Mouse (Mus musculus) liver, adult 2 months (tissue): ENCODE measurements around the gene Tspan11. TPM values are rescaled to one million over a fixed set of nuclear protein-coding genes. Genes with fewer than 3 reads are reported as not detected.

ENCODE experiments used
- DNase-seq: peaks from one replicate; pipeline ENCODE4 v3.0.0-alpha.2; 2011; ENCODE audit warnings: low read depth, low spot score; ENCODE audit errors: extremely low read depth
- H3K27ac ChIP-seq: fragments of 200-500 bp; replicated peaks from 2 replicates; pipeline ENCODE4 v1.5.1; 2012; ENCODE audit warnings: low read depth, mild to moderate bottlenecking, control low read depth, inconsistent platforms, low read length; ENCODE audit not compliant: insufficient read depth
- H3K27me3 ChIP-seq: fragments of 200-500 bp; 2 replicates; pipeline ENCODE4 v1.6.1; 2012; ENCODE audit warnings: mild to moderate bottlenecking, moderate library complexity, low read length, inconsistent platforms; ENCODE audit not compliant: control insufficient read depth, insufficient read depth
- H3K36me3 ChIP-seq: fragments of 200-500 bp; 2 replicates; pipeline ENCODE4 v1.6.1; 2012; ENCODE audit warnings: low read length, inconsistent platforms; ENCODE audit not compliant: control insufficient read depth, insufficient read depth
- H3K4me1 ChIP-seq: fragments of 200-500 bp; 2 replicates; pipeline ENCODE4 v1.6.1; 2011; ENCODE audit warnings: low read length; ENCODE audit not compliant: control insufficient read depth, insufficient read depth
- H3K4me3 ChIP-seq: fragments of 200-500 bp; 2 replicates; pipeline ENCODE4 v1.5.1; 2011; ENCODE audit warnings: low read depth, mild to moderate bottlenecking, control low read depth, low read length, moderate library complexity; ENCODE audit not compliant: insufficient read depth
- H3K79me2 ChIP-seq: fragments of 200-500 bp; 2 replicates; pipeline ENCODE4 v1.6.1; 2012; ENCODE audit warnings: inconsistent platforms, mild to moderate bottlenecking, low read length, moderate library complexity; ENCODE audit not compliant: control insufficient read depth, insufficient read depth
- H3K9ac ChIP-seq: fragments of 200-500 bp; 2 replicates; pipeline ENCODE4 v1.6.1; 2012; ENCODE audit warnings: low read depth, mild to moderate bottlenecking, control low read depth, inconsistent platforms, low read length
- CTCF ChIP-seq: fragments of 200-500 bp; IDR thresholded peaks from 2 replicates; pipeline ENCODE4 v1.5.1; 2011; ENCODE audit warnings: low read depth, low read length, control low read depth
- POLR2A ChIP-seq: fragments of 200-500 bp; IDR thresholded peaks from 2 replicates; pipeline ENCODE4 v1.6.1; 2011; ENCODE audit warnings: low read length, control low read depth; ENCODE audit not compliant: insufficient read depth; ENCODE audit errors: extremely low read depth
- WGBS: fragments of 180-500 bp; shearing (Covaris S2); methylation state at CpG from one replicate; pipeline ENCODE4 v1.1.7; 2018; 5-methylcytosine and 5-hydroxymethylcytosine counted together
- polyA plus RNA-seq: library from polyadenylated mRNA; depleted of rRNA; stranded (reverse); fragments of >200 nt; gene quantifications from 2 replicates; pipeline ENCODE4 v1.2.3, GENCODE M21; 2012
- total RNA-seq: library from RNA; depleted of rRNA; stranded (reverse); fragments of >200 nt; gene quantifications from 2 replicates; pipeline ENCODE4 v1.2.3, GENCODE M21; 2014

The Tspan11 gene
- total and polyA plus RNA-seq, 2 experiments, result under 0.01 TPM; not detected in 1

- TF ChIP-seq CTCF, result no peak
- no peak for TF ChIP-seq POLR2A
- no peaks in the 10 kb centered on the region for H3K79me2 ChIP-seq
- H3K9ac ChIP-seq, result no peak overlapping the region
- DNase-seq, result no peak
- H3K36me3 ChIP-seq, result no peaks in the 10 kb centered on the region
- no peaks in the 10 kb centered on the region for H3K4me1 ChIP-seq
- H3K4me3 ChIP-seq, result no peak overlapping the region
- 71% methylated on average over 6 of the region's 6 CpGs for WGBS
- no peaks in the 10 kb centered on the region for H3K27me3 ChIP-seq
- H3K27ac ChIP-seq, result no peak overlapping the region
Measured at GRCm38 (mm10) chr6:127924750-127925149, 37.4 kb downstream of the Tspan11 start.

GRCm38 (mm10) chr6:127925915-127926314 lies 38.5 kb downstream of the Tspan11 start:
- no peaks in the 10 kb centered on the region for H3K36me3 ChIP-seq
- 66% methylated on average over 9 of the region's 9 CpGs for WGBS
- H3K79me2 ChIP-seq, result no peaks in the 10 kb centered on the region
- no peak overlapping the region for H3K27ac ChIP-seq
- H3K9ac ChIP-seq, result no peak overlapping the region
- H3K4me3 ChIP-seq, result no peak overlapping the region
- no peaks in the 10 kb centered on the region for H3K27me3 ChIP-seq
- no peaks in the 10 kb centered on the region for H3K4me1 ChIP-seq
- DNase-seq, result no peak
- TF ChIP-seq CTCF, result no peak
- no peak for TF ChIP-seq POLR2A

GRCm38 (mm10) chr6:127928682-127929081 lies 41.3 kb downstream of the Tspan11 start:
- Histone ChIP-seq H3K36me3 (no peaks in the 10 kb centered on the region), H3K27ac (no peak overlapping the region), H3K4me1 (no peaks in the 10 kb centered on the region), H3K27me3 (no peaks in the 10 kb centered on the region), H3K9ac (no peak overlapping the region), H3K79me2 (no peaks in the 10 kb centered on the region), H3K4me3 (no peak overlapping the region)
- WGBS, result 76% methylated on average over 5 of the region's 5 CpGs
- no peak for DNase-seq
- no peak for TF ChIP-seq POLR2A
- no peak for TF ChIP-seq CTCF

DNA sequence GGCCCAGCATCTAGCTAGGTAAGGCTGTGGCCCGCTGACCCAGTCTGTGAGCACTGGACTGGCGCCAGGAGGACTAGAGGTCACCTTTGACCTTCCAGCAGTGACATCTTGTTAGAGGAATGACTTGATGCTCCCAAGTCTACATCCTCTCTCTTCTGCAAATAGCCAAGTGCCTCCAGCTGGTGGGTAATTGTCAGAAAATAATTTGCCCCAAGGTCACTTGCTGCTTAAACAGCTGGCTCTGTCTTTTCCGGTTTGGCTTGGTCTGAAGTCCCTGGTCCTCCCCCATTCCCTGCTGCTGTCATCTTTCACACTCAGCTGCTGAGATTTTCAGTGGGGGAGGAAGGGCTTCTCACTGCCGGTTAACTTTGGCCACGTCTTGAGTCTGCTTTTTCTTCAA lies 45.3 kb downstream of the Tspan11 start:
- 49% methylated on average over 5 of the region's 5 CpGs for WGBS
- Histone ChIP-seq H3K27me3 (no peaks in the 10 kb centered on the region), H3K27ac (0 out of 2 replicates have a peak overlapping the region, but pooled peaks have one; percentile 27), H3K79me2 (no peaks in the 10 kb centered on the region), H3K4me3 (no peak overlapping the region), H3K36me3 (no peaks in the 10 kb centered on the region), H3K9ac (no peak overlapping the region), H3K4me1 (no peaks in the 10 kb centered on the region)
- TF ChIP-seq CTCF (no peak), POLR2A (no peak)
- DNase-seq, result peak; percentile 46

- DNase-seq, result peak; percentile 12
- no peaks in the 10 kb centered on the region for H3K79me2 ChIP-seq
- H3K4me3 ChIP-seq, result no peak overlapping the region
- no peaks in the 10 kb centered on the region for H3K36me3 ChIP-seq
- H3K27me3 ChIP-seq, result no peaks in the 10 kb centered on the region
- H3K4me1 ChIP-seq, result no peaks in the 10 kb centered on the region
- 92% methylated on average over 5 of the region's 5 CpGs for WGBS
- no peak overlapping the region for H3K27ac ChIP-seq
- no peak for TF ChIP-seq POLR2A
- no peak for TF ChIP-seq CTCF
- no peak overlapping the region for H3K9ac ChIP-seq
Measured at GRCm38 (mm10) chr6:127933841-127934240, 46.5 kb downstream of the Tspan11 start.

DNA sequence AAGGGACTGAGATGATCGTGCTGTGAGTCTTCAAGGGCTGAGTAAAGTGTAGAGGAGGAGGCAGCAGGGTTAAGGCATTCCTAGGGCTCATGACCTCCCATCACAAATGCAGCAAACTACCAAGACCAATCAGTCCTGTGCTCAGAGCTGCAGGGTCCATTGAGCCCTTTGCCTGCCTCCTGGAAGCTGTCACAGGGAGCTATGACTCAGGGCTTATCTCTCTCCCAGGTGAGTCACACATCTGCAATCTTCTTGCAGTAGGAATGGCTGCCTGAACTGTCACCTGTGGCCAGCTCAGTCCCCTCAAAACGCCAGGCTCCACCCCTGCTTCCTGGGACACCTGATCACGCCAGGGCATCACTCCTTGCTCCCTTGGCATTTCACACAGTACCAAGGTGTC lies 47.7 kb downstream of the Tspan11 start:
- TF ChIP-seq CTCF (no peak), POLR2A (no peak)
- Histone ChIP-seq H3K27me3 (no peaks in the 10 kb centered on the region), H3K27ac (no peak overlapping the region), H3K4me3 (no peak overlapping the region), H3K4me1 (no peaks in the 10 kb centered on the region), H3K36me3 (no peaks in the 10 kb centered on the region), H3K79me2 (no peaks in the 10 kb centered on the region), H3K9ac (no peak overlapping the region)
- no peak for DNase-seq
- WGBS, result 75% methylated on average over 3 of the region's 3 CpGs
